Mouse (Mus musculus) frontal cortex, postnatal 36 days (tissue): ENCODE data around the gene Pepd.

ENCODE experiments used
- DNase-seq, 2 experiments: peaks; one replicate each; pipeline ENCODE4 v3.0.0; 2022; ENCODE audit warnings: low spot score in 2 of 2

The Pepd gene

GRCm38 (mm10) chr7:35026838-35027291, 114.7 kb downstream of the Pepd start:
- DNase-seq = peak in 1 of 2 experiments; percentile 54

GRCm38 (mm10) chr7:35027801-35028420, 115.7 kb downstream of the Pepd start:
- DNase-seq = peak in 1 of 2 experiments; percentile 34

- no peak for DNase-seq
Observed at GRCm38 (mm10) chr7:35028559-35028958, 116.4 kb downstream of the Pepd start.

- DNase-seq = no peak
Observed at GRCm38 (mm10) chr7:35029228-35029627, 117.0 kb downstream of the Pepd start.

GRCm38 (mm10) chr7:35029648-35030047, 117.5 kb downstream of the Pepd start:
- no peak for DNase-seq

- no peak for DNase-seq
Observed at GRCm38 (mm10) chr7:35030567-35030966, 118.4 kb downstream of the Pepd start.

- DNase-seq = no peak
Observed at GRCm38 (mm10) chr7:35035141-35035553, 123.0 kb downstream of the Pepd start.

GRCm38 (mm10) chr7:35035565-35035964, 123.4 kb downstream of the Pepd start:
- DNase-seq = no peak

- DNase-seq = no peak
Observed at GRCm38 (mm10) chr7:35036266-35036731, 124.1 kb downstream of the Pepd start.

- DNase-seq = no peak
Observed at GRCm38 (mm10) chr7:35037408-35037807, 125.2 kb downstream of the Pepd start.

GRCm38 (mm10) chr7:35040176-35040972, 128.2 kb downstream of the Pepd start:
- no peak for DNase-seq

GRCm38 (mm10) chr7:35041286-35042208, 129.4 kb downstream of the Pepd start:
- no peak for DNase-seq

- no peak for DNase-seq
Observed at GRCm38 (mm10) chr7:35042209-35042554, 130.0 kb downstream of the Pepd start.

- DNase-seq = no peak
Observed at GRCm38 (mm10) chr7:35042759-35043217, 130.6 kb downstream of the Pepd start.

GRCm38 (mm10) chr7:35043266-35043817, 131.2 kb downstream of the Pepd start:
- no peak for DNase-seq

GRCm38 (mm10) chr7:35044719-35045118, 132.5 kb downstream of the Pepd start:
- DNase-seq = no peak

- DNase-seq = no peak
Observed at GRCm38 (mm10) chr7:35046091-35046490, 133.9 kb downstream of the Pepd start.

GRCm38 (mm10) chr7:35050540-35050939, 138.4 kb downstream of the Pepd start:
- DNase-seq = no peak

- no peak for DNase-seq
Observed at GRCm38 (mm10) chr7:35053161-35053560, 141.0 kb downstream of the Pepd start.

GRCm38 (mm10) chr7:35054286-35054685, 142.1 kb downstream of the Pepd start:
- no peak for DNase-seq

- DNase-seq = no peak
Observed at GRCm38 (mm10) chr7:35054977-35055618, 142.9 kb downstream of the Pepd start.
